Mouse (Mus musculus) left cerebral cortex, postnatal 10 days (tissue): ENCODE results near the gene Nmrk2. TPM values are rescaled to one million over a fixed set of nuclear protein-coding genes. Genes with fewer than 3 reads are reported as not detected.
"Not testable (repeated sequence)": the region's sequence is repeated elsewhere in the genome, so short reads cannot be mapped to it uniquely, and the experiment has no call there.

Experiments used
- DNase-seq, 2 experiments: peaks; one replicate each; pipeline ENCODE4 v3.0.0; 2021 to 2022; ENCODE audit warnings: low spot score in 2 of 2, mixed read lengths in 1 of 2; ENCODE audit errors: extremely low spot score in 1 of 2
- intact Hi-C: fragments of 180-260 bp; cut with DNase I; formaldehyde crosslinking; loops from one replicate; pipeline ENCODE4 v1.15.1; 2025
- total RNA-seq, 2 experiments: library from RNA; stranded (reverse); gene quantifications; 2 replicates each; pipeline ENCODE4 v1.2.3; 2021

Gene Nmrk2
- total RNA-seq, 2 experiments from 2014 or later = not detected

DNA sequence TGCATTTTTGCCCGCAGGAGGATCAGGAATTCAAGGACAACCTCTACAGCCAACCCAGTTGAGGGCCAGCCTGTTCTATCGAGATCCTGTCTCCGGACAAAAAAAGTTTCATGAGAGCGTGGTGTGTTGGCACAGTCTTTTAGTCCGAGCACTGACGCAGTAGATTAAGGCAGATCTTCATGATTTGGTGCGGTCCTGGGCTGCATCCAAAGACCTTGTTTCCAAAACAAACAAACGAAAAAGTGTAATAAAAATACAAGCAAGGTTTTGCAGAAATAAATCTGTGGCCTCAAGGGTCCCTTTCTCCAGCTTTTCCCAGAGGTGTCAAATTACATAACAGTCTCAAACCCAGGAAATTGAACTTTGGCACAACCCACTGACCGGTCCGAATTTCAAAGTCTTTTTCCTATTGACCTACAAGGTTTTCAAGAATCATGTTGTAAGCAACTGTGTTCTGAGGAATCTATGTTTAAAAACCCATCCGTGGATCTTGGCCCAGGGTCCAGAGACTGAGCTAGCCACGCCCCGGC is 25.9 kb downstream of the Nmrk2 start:
- intact Hi-C loops = no loop called here
- DNase-seq = peak in 1 of 2 experiments; percentile 65

DNA sequence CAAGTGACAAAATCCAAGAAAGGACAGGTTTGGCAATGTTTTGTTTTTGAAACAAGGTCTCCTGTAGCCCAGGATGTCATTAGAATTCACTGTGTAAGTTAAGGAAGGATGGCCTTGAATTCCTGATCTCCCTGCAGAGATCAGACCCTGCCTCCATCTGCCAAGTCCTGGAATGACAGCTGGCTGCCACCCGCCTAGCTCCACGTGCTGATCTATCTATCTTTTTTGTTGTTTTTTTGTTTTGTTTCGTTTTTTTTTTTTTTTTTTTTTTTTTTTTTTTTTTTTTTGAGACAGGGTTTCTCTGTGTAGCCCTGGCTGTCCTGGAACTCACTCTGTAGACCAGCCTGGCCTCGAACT is 26.5 kb downstream of the Nmrk2 start:
- peak in 1 of 2 experiments; percentile 51 for DNase-seq
- intact Hi-C loops = not testable (repeated sequence)

DNA sequence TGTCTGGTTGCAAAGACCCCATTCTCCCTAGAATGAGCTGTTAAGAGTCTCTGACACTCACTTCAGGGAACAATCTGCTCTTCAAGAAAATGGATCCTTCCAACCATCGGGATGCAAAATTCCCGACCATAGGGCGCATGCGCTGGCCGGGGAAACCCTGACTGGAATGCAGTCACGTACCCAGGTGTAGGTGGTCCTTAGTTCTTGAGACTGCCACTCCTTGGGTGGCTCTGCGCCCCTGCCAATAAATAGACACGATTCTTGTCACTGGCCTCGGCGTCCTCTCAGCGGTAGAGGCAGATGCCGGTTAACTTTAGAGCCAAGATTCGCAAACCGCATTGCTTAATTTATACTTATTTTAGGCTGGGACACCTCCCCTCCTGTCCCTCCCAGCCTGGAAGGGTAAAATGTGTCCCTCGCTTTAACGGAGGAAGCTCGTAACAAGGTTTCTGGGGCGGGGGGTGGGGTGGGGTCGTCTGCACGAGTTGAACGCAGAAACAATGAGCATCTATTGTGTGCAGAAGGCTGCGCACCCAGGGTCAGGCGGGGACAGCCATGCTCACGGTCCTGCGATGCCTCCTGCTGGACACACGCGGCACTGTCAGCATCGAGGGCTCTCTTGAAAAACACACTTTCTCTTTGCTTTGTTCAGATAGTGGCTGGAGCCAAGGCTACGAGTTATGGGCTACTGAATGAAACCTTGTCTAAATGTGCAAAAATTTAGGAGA is 27.1 kb downstream of the Nmrk2 start:
- DNase-seq = peak; percentile 86 to 92
- intact Hi-C loops = no loop called here

DNA sequence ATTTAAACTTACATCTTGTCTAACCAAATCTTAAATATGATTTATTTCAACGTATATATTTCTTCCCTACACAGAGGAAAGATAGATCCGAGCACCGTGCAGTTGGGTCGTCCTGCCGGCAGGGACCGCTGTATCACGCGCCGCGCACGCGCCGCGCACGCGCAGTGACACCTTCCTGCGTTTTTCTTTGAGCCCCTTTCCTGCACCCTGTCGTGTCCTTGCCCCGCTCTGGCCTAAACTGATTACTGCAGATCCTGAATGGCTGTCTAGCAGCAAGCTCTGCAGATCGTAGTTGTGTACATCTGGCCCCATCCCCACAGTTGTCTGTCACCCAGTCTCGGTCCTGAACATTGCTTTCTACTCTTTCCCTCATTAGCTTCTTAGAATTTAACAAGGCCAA is 28.7 kb downstream of the Nmrk2 start:
- DNase-seq = peak; percentile 76 to 87
- intact Hi-C loops = no loop called here

DNA sequence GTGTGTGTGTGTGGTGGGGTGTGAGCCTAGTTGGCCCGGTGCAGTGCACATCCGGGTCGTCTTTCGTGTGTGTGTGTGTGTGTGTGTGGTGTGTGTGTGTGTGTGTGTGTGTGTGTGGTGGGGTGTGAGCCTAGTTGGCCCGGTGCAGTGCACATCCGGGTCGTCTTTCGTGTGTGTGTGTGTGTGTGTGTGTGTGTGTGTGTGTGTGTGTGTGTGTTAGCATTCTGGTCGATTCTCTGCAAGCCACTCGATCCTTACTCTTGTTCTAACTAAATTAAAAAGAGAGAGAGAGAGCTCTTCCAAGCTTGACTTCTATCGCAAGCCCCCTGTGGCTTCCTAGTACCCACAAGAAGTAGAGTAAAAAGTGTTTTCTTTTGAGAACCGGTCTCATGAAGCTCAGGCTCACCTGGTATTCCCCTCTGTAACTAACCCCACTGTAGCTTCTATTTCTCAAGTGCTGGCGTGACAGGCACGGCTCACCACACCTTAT is 32.4 kb downstream of the Nmrk2 start:
- DNase-seq = peak in 1 of 2 experiments; percentile 57
- intact Hi-C loops = not testable (repeated sequence)

DNA sequence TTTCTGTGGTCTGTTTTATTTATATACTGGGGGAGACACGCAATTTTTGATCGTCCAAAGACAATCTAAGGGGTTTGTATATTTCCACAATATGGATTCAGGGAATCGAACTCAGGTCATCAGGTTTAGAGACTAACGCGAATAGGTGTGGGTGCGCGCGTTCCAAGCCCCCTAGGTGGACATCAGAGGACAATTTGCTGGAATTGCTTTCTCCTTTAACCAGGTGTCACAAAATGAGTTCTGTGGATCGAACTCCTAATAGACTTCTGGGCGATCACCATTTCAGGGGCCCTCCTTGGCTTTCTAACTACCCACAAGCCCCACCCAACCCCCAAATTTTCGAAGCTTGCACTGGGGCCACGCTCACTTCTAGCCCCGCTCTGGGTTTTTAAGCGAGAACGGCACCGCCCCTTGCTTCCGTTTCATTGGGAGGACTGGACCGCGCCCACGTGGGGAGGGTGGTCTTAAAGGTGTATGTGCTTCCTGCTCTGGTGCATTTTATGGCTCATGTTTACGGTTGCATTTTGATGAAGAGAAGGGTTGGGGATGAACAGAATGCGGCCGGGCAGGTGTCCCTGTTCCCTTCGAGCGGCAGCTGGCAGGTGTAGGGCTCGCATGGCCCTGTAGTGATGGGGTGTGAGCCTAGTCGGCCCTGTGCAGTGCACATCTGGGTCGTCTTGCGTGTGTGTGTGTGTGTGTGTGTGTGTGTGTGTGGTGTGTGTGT is 33.2 kb downstream of the Nmrk2 start:
- intact Hi-C loops = no loop called here
- peak; percentile 69 to 92 for DNase-seq

DNA sequence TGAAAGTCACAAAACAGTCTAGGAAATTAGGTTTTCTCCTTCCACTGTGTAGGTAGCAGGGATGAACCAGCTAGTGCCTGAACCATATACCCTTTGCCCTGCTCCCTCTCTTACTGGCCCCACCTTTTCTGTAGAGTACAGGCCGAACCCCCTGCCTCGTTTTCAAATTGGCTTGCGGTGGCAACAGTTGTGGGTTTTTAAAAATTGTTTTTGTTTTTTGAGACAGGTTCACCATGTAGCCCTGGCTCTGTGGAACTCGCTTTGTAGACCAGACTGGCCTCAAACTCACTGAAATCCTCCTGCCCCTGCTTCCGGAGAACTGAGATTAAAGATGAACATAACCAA is 33.8 kb downstream of the Nmrk2 start:
- intact Hi-C loops = no loop called here
- no peak for DNase-seq

DNA sequence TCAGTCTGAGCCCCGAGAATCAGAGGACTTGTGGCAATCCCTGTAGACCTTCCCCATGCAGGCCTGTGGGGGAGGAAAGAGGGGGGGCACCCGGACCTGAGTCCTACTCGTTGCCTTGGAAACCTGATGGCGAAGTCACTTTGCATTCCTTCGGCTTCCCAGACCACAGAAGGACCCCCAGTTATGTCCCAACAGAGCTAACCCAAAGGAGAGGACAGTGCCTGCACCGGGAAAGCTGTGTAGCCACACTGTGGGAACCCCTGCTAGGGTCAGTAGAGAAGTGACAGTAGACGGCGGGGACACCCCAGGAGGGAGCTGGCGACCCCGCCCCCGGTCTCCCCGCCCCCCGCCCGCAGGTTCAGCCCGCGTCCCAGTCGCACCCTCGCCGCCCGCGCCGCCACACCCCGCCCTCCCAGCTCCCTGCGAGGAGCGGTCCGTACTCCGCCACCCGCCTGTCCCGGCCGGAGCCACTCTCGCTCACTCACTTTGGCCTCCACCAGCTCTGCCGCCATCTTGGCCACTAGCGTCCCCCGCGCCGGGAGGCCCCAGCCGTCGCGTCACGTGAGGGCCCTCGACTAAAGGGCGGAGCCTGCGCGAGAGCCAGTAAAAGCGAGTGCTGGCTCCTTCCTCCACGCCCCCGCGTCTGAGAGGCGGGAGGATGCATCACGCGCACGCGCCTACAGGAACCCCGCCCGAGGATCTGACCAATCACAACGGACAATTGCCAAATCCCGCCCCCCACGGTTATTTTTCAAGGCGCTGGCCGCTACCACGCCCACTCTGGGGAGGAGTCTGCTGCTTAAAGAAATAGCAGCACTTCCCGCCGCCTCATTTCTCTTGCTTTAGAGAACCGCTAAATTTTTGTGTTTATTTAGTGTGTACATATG is 34.4 kb downstream of the Nmrk2 start, which contains the start of gene Pias4:
Gene Pias4 (minus strand): TSS at position 724 of the 887 bp plus-strand sequence.
- DNase-seq = peak; percentile 100
- intact Hi-C loops = no loop called here

DNA sequence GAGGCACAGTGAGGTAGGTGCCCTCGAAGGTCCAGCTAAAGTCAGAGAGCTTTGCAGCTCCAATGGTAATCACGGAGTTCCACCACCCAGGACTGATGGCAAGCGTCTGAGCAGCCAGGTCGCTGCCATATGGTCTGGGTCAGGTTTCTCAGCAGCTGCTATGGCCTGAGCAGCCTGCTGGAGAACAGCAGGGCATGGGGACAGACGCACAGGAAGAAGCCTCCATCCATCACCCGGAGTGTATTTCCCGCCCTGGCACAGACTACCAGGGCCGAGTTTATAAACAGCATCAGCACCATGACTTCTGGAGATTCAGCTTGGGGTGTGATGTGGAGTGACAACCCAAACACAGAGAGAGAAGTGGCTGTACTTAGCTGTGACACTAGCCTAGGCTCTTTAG is 36.7 kb downstream of the Nmrk2 start:
- DNase-seq = no peak
- intact Hi-C loops = no loop called here

DNA sequence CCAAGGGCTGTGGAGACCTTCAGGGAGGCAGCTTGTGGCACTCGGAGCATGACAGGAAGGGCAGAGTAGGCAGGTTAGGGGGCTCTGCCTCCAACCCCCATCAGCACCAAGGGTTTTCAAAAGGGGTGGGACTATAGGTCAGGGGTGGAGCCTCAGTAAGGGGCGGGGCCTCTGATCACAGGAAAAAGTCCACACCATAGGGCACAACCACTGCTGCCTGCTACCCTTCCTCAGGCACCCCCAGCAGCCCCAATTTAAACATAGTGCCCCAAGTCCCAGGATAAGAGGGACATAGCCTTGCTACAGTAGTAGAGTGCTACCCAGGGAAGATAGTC is 39.6 kb downstream of the Nmrk2 start:
- no peak for DNase-seq
- intact Hi-C loops = no loop called here

DNA sequence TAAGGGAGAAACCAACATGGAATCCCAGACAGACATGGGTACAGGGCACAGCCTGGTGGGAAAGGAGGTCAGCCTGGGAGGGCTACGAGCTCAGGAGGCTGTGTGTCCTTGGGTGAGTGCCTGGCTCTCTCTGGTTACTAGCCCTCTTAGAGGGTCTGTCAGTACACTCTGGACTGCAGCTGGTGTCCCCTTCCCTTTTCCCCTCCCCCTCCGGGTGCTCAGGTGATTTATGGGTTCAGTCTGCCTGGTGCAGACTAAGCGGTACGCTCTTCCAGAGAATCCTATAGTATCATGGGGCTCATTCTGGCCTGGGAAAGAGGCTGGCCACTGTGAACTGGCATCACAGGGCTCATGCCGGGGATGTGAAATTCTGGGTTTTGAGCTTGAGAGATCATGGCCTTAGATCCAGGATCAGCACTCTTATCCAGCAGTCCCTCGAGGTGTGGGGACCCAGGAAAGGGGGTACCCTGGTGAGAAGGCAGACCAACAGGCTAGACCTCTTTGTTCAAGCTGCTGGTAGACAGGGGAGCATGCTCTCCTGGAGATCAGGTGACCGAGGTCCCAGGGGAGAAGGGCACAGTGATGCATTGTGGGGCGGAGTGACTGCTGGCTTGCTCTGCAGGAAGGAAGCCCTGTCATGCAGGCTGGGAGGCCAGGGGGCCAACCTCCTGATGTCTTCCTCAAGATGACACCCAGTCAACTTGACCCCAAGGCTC is 40.1 kb downstream of the Nmrk2 start:
- intact Hi-C loops = no loop called here
- no peak for DNase-seq

DNA sequence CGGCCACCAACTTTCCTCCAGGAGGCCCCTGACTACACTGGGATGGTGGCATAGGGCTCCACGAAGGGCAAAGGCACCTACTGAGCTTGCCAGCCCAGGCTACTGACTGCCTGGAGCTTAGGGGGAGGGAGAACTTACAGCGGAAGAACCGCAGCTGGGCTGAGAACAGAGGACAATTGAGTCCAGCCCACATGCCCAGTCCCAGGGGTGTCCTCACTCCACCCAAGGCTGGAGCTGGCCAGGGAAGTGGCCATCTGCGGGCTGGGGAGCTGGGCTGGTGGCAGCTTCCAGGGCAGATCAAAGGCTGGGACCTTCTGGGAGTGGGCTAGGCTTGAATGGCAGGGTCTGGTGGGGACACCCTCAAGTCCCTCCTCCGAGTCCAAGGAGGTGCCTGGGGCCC is 47.1 kb downstream of the Nmrk2 start:
- intact Hi-C loops = no loop called here
- DNase-seq = peak in 1 of 2 experiments; percentile 47

DNA sequence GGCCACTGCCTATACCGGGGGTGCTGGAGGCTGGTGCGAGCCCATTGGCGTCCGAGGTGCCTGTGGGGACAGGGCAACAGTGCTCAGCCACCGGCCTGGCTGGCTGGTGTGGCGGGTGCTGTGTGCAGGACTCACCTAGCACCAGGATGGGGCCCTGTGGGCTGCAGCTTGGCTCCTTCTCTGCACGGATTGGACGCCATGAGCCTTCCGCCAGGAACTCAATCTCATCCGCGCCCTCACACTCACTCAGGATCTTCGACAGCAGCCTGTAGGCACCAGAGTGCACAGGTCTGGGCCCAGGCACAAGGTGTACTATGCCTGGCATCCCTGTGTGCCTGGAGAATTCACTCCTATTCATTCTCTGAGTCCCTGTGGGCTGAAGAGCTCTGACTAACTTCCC is 47.5 kb downstream of the Nmrk2 start:
- no peak for DNase-seq
- intact Hi-C loops = no loop called here

DNA sequence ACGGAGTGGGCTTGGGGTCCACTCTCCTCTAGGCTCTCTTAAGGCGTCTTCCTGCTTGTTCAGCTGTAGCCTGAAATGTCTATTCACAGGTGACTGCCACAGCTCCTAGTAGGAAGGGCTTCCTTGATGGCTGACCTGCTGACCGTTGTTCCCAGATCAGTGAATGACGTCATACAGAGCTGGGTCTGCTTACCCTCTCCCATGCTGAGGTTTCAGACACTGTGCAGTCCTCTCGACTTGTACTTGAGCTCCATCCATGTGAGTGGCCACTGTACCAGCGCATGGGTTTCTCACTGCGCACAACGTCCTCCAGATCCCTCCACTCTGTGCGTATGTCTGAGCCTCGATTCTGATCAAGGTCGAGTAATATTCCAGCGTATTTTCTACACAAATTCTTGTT is 49.2 kb downstream of the Nmrk2 start:
- intact Hi-C loops = no loop called here

DNA sequence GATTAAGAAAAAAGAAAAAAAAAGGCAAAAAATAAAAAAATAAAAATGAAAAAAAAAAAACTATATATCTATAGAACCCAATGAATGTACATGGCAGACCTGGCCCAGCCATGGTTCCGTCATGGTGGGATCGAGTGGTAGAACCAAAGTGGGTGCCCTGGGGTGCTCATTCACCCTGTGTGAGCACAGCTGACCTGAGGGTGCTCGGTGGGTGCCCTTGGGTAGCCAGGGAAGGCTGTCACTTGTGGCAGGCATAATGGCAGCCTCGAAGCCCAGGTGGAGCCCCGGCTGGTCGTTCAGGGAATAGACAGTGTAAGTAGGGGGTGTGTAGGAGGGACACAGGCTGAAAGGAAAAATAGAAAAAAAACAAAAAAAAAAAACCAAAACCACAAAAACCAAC is 50.6 kb downstream of the Nmrk2 start:
- DNase-seq = no peak
- intact Hi-C loops = no loop called here

More for the DNA sequence above, 49.2 kb downstream of the Nmrk2 start:
- DNase-seq = no peak
